Mouse (Mus musculus) brain, embryonic 14.5 days (tissue): ENCODE measurements around the gene Cracr2a.

Source experiments
- CTCF ChIP-seq: fragments of 200-500 bp; IDR thresholded peaks from 2 replicates; pipeline ENCODE4 v1.5.1; 2012; ENCODE audit warnings: inconsistent platforms, mild to moderate bottlenecking, moderate library complexity, borderline replicate concordance; ENCODE audit not compliant: insufficient read depth, insufficient read length; ENCODE audit errors: extremely low read depth
- POLR2A ChIP-seq: fragments of 200-500 bp; IDR thresholded peaks from 2 replicates; pipeline ENCODE4 v1.6.1; 2012; ENCODE audit warnings: mild to moderate bottlenecking, inconsistent platforms, borderline replicate concordance; ENCODE audit not compliant: poor library complexity, insufficient read depth, insufficient read length, severe bottlenecking; ENCODE audit errors: extremely low read depth

DNA sequence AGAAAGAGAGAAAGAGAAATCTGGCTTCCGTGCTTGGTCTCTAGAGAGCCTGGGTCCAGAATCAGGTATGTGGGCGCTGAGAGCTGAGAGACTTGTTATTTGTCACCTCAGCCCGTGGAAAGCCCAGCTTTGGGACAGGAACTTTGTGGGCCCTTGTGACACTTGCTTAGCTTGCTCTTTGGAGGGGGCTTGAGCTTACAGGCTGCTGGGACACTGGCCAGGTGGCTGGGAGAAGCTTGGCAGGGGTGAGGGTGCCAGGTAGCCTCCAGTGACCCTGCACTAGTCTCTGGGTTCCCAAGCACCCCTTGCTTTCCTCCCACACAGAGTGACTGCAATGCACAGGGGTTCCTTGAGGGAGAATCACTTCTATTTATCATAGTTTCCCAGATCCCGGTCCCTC, 2.4 kb downstream of the Cracr2a start:
- TF ChIP-seq CTCF (no peak), POLR2A (no peak)
